Mouse (Mus musculus) bone marrow macrophage, adult 2 months (primary cell): Measurements from ENCODE around the gene Dspp.

Experiments
- CTCF ChIP-seq: IDR thresholded peaks from 2 replicates; pipeline ENCODE4 v1.5.1; 2012; ENCODE audit warnings: low read depth, mild to moderate bottlenecking, low read length, moderate library complexity
- POLR2A ChIP-seq: IDR thresholded peaks from 2 replicates; pipeline ENCODE4 v1.6.1; 2012; ENCODE audit warnings: mild to moderate bottlenecking, low read depth, low read length, borderline replicate concordance

GRCm38 (mm10) chr5:104149349-104149748, 21.2 kb upstream of the Dspp start:
- TF ChIP-seq CTCF (no peak), POLR2A (no peak)
